Mouse (Mus musculus): ENCODE results near the gene Hsph1. TPM values are rescaled to one million over a fixed set of nuclear protein-coding genes. Genes with fewer than 3 reads are reported as not detected.

Hsph1 gene
- polyA plus RNA-seq, 1 experiment from 2014 or later = 49.5 TPM

DNA sequence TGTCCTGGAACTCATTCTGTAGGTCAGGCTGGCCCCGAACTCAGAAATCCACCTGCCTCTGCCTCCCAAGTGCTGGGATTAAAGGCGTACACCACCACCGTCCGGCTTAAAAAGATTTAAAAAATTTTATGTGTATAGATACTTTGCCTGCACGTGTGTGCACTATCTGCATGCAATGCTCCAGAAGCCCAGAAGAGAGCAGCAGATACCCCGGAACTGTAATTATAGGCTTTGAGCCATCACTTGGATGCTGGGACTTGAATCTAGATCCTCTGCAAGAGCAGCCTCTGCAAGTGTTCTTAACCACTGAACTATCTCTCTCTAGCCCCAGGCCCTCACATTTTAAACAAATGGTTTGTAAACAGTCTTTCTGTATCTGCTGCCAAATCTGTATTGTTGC, 26.8 kb upstream of the Hsph1 start:
- H3K27ac ChIP-seq (ENCODE audit: low read length) = no peak overlapping the region
- no peak for ATAC-seq (ENCODE audit: insufficient read depth, low FRiP score)

GRCm38 (mm10) chr5:149661428-149661827, 25.3 kb upstream of the Hsph1 start:
- Histone ChIP-seq H3K36me3 (ENCODE audit: control insufficient read depth, insufficient read depth, low read length) (no peaks in the 10 kb centered on the region), H3K4me1 (ENCODE audit: control insufficient read depth, insufficient read depth, low read length) (no peaks in the 10 kb centered on the region), H3K27ac (ENCODE audit: low read length) (no peak overlapping the region), H3K4me2 (ENCODE audit: low read depth, low read length) (no peak overlapping the region), H3K9ac (ENCODE audit: low read length) (no peak overlapping the region), H3K4me3 (replicated peaks; ENCODE audit: low read length) (no peak overlapping the region), H3K27me3 (ENCODE audit: control insufficient read depth, insufficient read depth, low read length) (no peaks in the 10 kb centered on the region), H3K9me3 (replicated peaks; ENCODE audit: control insufficient read depth, low read length) (peaks cover 3% of the 10 kb centered on the region; the same call in 1 of the 2 replicates)
- ATAC-seq (ENCODE audit: insufficient read depth, low FRiP score) = no peak
- WGBS = 89% methylated on average over 6 of the region's 6 CpGs

More for the DNA sequence above, 26.8 kb upstream of the Hsph1 start:
- Histone ChIP-seq H3K4me1 (ENCODE audit: control insufficient read depth, insufficient read depth, low read length) (no peaks in the 10 kb centered on the region), H3K4me2 (ENCODE audit: low read depth, low read length) (no peak overlapping the region), H3K27me3 (ENCODE audit: control insufficient read depth, insufficient read depth, low read length) (no peaks in the 10 kb centered on the region), H3K36me3 (ENCODE audit: control insufficient read depth, insufficient read depth, low read length) (no peaks in the 10 kb centered on the region), H3K9me3 (replicated peaks; ENCODE audit: control insufficient read depth, low read length) (peaks cover 3% of the 10 kb centered on the region; the same call in 1 of the 2 replicates), H3K4me3 (replicated peaks; ENCODE audit: low read length) (no peak overlapping the region), H3K9ac (ENCODE audit: low read length) (no peak overlapping the region)
- WGBS = 91% methylated on average over 6 of the region's 6 CpGs

DNA sequence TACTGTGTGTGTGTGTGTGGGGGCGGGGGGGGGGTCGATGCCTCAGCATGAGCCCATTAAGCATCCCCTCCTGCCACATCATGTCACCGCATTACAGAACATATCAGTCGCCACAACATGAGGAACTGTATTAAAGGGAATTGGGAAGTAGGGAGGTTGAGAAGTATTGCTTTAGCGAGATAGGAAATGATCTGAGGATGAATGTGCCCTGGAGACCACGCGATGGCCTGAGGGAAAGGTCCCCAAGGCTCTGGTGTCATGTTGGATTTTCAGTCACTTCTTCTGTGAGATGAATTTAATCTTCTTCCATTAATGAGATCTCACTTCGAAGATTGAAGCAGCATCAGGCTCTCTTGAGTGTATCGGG, 23.2 kb upstream of the Hsph1 start:
- WGBS = 66% methylated on average over 8 of the region's 9 CpGs
- Histone ChIP-seq H3K27me3 (ENCODE audit: control insufficient read depth, insufficient read depth, low read length) (no peaks in the 10 kb centered on the region), H3K27ac (ENCODE audit: low read length) (no peak overlapping the region), H3K4me3 (replicated peaks; ENCODE audit: low read length) (no peak overlapping the region), H3K4me1 (ENCODE audit: control insufficient read depth, insufficient read depth, low read length) (no peaks in the 10 kb centered on the region), H3K9ac (ENCODE audit: low read length) (no peak overlapping the region), H3K9me3 (replicated peaks; ENCODE audit: control insufficient read depth, low read length) (peaks cover 3% of the 10 kb centered on the region; the same call in 1 of the 2 replicates), H3K36me3 (ENCODE audit: control insufficient read depth, insufficient read depth, low read length) (no peaks in the 10 kb centered on the region), H3K4me2 (ENCODE audit: low read depth, low read length) (no peak overlapping the region)
- no peak for ATAC-seq (ENCODE audit: insufficient read depth, low FRiP score)

DNA sequence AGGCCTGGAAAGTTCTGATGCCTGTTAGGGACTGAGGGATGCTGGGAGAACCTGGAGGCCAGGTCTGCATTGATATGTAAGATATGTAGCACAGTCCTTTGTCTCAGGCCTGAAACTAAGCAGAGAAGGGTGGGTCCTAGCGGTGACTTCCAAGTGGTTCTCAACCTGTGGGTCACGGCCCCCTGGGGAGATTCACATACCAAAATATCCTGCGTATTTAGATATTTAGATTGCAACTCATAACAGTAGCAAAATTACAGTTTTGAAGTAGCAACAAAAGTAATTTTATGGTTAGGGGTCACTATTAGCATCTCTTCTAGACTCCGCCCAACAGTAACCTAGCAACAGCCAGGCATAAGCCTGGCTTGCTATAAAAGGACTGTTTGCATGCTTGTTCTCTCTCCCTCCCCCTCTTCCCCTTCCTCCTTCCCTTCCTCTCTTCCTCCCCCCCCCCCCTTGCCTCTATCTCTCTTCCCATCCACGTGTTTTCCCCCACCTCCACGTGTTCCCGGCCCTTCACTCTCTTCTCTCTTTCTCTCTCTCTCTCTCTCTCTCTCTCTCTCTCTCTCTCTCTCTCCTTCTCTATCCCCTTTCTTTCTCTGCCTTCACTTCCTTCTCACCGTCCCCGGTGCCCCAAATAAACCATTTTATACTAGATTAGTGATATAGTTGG, 22.7 kb upstream of the Hsph1 start:
- Histone ChIP-seq H3K4me3 (replicated peaks; ENCODE audit: low read length) (no peak overlapping the region), H3K4me1 (ENCODE audit: control insufficient read depth, insufficient read depth, low read length) (no peaks in the 10 kb centered on the region), H3K27ac (ENCODE audit: low read length) (no peak overlapping the region), H3K9me3 (replicated peaks; ENCODE audit: control insufficient read depth, low read length) (peaks cover 3% of the 10 kb centered on the region; the same call in 1 of the 2 replicates), H3K4me2 (ENCODE audit: low read depth, low read length) (no peak overlapping the region), H3K27me3 (ENCODE audit: control insufficient read depth, insufficient read depth, low read length) (no peaks in the 10 kb centered on the region), H3K36me3 (ENCODE audit: control insufficient read depth, insufficient read depth, low read length) (no peaks in the 10 kb centered on the region), H3K9ac (ENCODE audit: low read length) (no peak overlapping the region)
- no peak for ATAC-seq (ENCODE audit: insufficient read depth, low FRiP score)
- 67% methylated on average over 8 of the region's 9 CpGs for WGBS

DNA sequence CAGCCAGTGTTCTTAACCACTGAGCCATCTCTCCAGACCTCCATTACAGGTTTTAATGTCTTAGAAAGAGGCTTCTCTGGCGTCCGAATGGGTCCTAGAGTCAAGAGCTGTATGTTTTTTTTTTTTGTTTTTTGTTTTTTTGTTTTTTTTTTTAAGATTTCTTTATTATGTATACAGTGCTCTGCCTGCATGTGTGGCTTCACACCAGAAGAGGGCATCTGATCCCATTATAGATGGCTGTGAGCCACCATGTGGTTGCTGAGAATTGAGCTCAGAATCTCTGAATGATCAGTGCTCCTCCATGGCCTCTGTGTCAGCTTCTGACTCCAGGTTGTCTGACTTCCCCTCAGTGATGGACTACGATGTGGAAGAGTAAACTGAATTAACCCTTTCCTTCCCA, 21.8 kb upstream of the Hsph1 start:
- Histone ChIP-seq H3K36me3 (ENCODE audit: control insufficient read depth, insufficient read depth, low read length) (no peaks in the 10 kb centered on the region), H3K27me3 (ENCODE audit: control insufficient read depth, insufficient read depth, low read length) (no peaks in the 10 kb centered on the region), H3K9me3 (replicated peaks; ENCODE audit: control insufficient read depth, low read length) (peaks cover 3% of the 10 kb centered on the region; the same call in 1 of the 2 replicates), H3K9ac (ENCODE audit: low read length) (no peak overlapping the region), H3K4me3 (replicated peaks; ENCODE audit: low read length) (no peak overlapping the region), H3K27ac (ENCODE audit: low read length) (no peak overlapping the region), H3K4me2 (ENCODE audit: low read depth, low read length) (no peak overlapping the region), H3K4me1 (ENCODE audit: control insufficient read depth, insufficient read depth, low read length) (no peaks in the 10 kb centered on the region)
- WGBS = 58% methylated on average over 3 of the region's 3 CpGs
- no peak for ATAC-seq (ENCODE audit: insufficient read depth, low FRiP score)

DNA sequence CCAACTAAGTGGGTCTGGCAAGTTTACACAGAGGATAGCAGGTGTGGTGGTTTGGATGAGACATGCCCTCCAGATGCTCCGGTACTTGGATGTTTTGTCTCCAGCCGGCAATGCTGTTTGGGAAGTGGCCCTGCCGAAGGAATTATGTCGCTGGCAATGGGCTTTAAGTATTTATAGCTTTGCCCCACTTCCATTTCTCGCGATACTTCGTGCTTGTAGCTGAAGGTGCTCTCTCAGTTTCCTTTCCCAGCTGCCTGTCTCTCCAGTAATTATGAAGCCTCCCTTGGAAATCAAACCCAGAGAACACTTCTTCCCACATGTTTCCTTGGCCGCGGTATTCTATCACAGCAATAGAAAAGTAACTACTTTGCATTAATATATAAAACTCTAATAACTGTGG, 19.5 kb upstream of the Hsph1 start:
- H3K27me3 ChIP-seq (ENCODE audit: control insufficient read depth, insufficient read depth, low read length) = no peaks in the 10 kb centered on the region
- WGBS = 82% methylated on average over 9 of the region's 9 CpGs
- no peak for ATAC-seq (ENCODE audit: insufficient read depth, low FRiP score)
- H3K4me2 ChIP-seq (ENCODE audit: low read depth, low read length) = no peak overlapping the region
- H3K9me3 ChIP-seq (replicated peaks; ENCODE audit: control insufficient read depth, low read length) = no peaks in the 10 kb centered on the region
- no peak overlapping the region for H3K27ac ChIP-seq (ENCODE audit: low read length)
- H3K4me1 ChIP-seq (ENCODE audit: control insufficient read depth, insufficient read depth, low read length) = no peaks in the 10 kb centered on the region
- no peak overlapping the region for H3K9ac ChIP-seq (ENCODE audit: low read length)
- no peaks in the 10 kb centered on the region for H3K36me3 ChIP-seq (ENCODE audit: control insufficient read depth, insufficient read depth, low read length)
- H3K4me3 ChIP-seq (replicated peaks; ENCODE audit: low read length) = no peak overlapping the region

- Histone ChIP-seq H3K9me3 (replicated peaks; ENCODE audit: control insufficient read depth, low read length) (no peaks in the 10 kb centered on the region), H3K4me2 (ENCODE audit: low read depth, low read length) (no peak overlapping the region), H3K4me1 (ENCODE audit: control insufficient read depth, insufficient read depth, low read length) (peaks cover 9% of the 10 kb centered on the region; the same call in 1 of the 2 replicates), H3K27me3 (ENCODE audit: control insufficient read depth, insufficient read depth, low read length) (no peaks in the 10 kb centered on the region), H3K4me3 (replicated peaks; ENCODE audit: low read length) (no peak overlapping the region), H3K27ac (ENCODE audit: low read length) (no peak overlapping the region), H3K36me3 (ENCODE audit: control insufficient read depth, insufficient read depth, low read length) (no peaks in the 10 kb centered on the region), H3K9ac (ENCODE audit: low read length) (no peak overlapping the region)
- 38% methylated on average over 4 of the region's 4 CpGs for WGBS
- ATAC-seq (ENCODE audit: insufficient read depth, low FRiP score) = no peak
Measured at GRCm38 (mm10) chr5:149650179-149650553, 14.0 kb upstream of the Hsph1 start.

DNA sequence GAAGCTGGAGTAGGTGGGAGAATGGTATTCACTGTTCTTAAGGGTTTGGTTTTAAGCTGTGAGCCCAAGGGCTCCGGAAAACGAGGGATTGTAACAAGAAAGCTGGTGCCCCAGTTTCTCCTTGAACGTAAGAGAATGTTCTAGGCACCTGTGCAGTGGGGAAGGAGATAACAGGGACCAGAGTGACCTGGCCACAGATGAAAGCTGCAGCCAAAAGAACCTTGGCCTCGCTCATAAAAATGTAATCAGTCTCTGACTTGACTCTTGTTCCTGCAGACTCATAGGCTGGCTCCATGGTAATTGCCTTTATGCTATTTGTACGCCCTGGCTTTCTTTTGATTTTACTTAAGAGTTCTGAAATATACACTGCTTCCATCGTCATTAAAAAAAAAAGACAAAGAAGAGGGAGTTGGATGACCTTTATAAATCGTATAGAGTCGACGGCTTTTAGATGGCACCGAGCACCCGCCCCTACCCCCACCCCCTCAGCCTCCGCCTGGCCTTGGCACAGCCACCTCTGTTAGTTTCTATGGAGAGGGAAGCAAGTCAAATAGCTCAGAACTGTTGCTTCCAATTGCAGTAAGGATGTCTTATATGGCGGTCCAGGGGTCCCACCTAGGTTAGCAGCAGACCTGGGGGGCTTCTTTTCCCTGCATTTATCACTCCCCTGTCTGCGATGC, 13.5 kb upstream of the Hsph1 start:
- no peak overlapping the region for H3K4me2 ChIP-seq (ENCODE audit: low read depth, low read length)

GRCm38 (mm10) chr5:149648895-149649406, 12.8 kb upstream of the Hsph1 start:
- Histone ChIP-seq H3K27ac (ENCODE audit: low read length) (no peak overlapping the region), H3K36me3 (ENCODE audit: control insufficient read depth, insufficient read depth, low read length) (no peaks in the 10 kb centered on the region), H3K4me3 (replicated peaks; ENCODE audit: low read length) (no peak overlapping the region), H3K4me1 (ENCODE audit: control insufficient read depth, insufficient read depth, low read length) (peaks cover 9% of the 10 kb centered on the region; the same call in 1 of the 2 replicates), H3K9ac (ENCODE audit: low read length) (no peak overlapping the region), H3K4me2 (ENCODE audit: low read depth, low read length) (no peak overlapping the region), H3K9me3 (replicated peaks; ENCODE audit: control insufficient read depth, low read length) (no peaks in the 10 kb centered on the region), H3K27me3 (ENCODE audit: control insufficient read depth, insufficient read depth, low read length) (no peaks in the 10 kb centered on the region)
- WGBS = 59% methylated on average over 6 of the region's 6 CpGs
- ATAC-seq (ENCODE audit: insufficient read depth, low FRiP score) = peak; percentile 56; the same call in 1 of the 2 replicates

More for the DNA sequence above, 13.5 kb upstream of the Hsph1 start:
- Histone ChIP-seq H3K4me1 (ENCODE audit: control insufficient read depth, insufficient read depth, low read length) (peaks cover 9% of the 10 kb centered on the region; the same call in 1 of the 2 replicates), H3K9me3 (replicated peaks; ENCODE audit: control insufficient read depth, low read length) (no peaks in the 10 kb centered on the region), H3K27ac (ENCODE audit: low read length) (no peak overlapping the region), H3K4me3 (replicated peaks; ENCODE audit: low read length) (no peak overlapping the region), H3K9ac (ENCODE audit: low read length) (no peak overlapping the region), H3K36me3 (ENCODE audit: control insufficient read depth, insufficient read depth, low read length) (no peaks in the 10 kb centered on the region), H3K27me3 (ENCODE audit: control insufficient read depth, insufficient read depth, low read length) (no peaks in the 10 kb centered on the region)
- 0 out of 2 replicates have a peak, but pooled peaks have one; percentile 50 for ATAC-seq (ENCODE audit: insufficient read depth, low FRiP score)
- WGBS = 69% methylated on average over 14 of the region's 14 CpGs
